Mouse (Mus musculus): ENCODE data around the gene Map3k10. TPM values are rescaled to one million over a fixed set of nuclear protein-coding genes. Genes with fewer than 3 reads are reported as not detected.

The Map3k10 gene
- polyA plus RNA-seq, 1 experiment from 2014 or later = 3.5 TPM

- H3K36me3 ChIP-seq (ENCODE audit: control insufficient read depth, insufficient read depth) = peaks cover 44% of the 10 kb centered on the region
- no peak overlapping the region for H3K27ac ChIP-seq (ENCODE audit: low read length)
- H3K9me3 ChIP-seq (replicated peaks; ENCODE audit: control insufficient read depth, low read length) = no peaks in the 10 kb centered on the region
- ATAC-seq (replicated peaks; ENCODE audit: extremely low read depth, insufficient read depth, low FRiP score) = no peak
- no peak overlapping the region for H3K4me3 ChIP-seq (ENCODE audit: low read length)
- H3K9ac ChIP-seq (ENCODE audit: low read length) = no peak overlapping the region
- WGBS = 89% methylated on average over 7 of the region's 7 CpGs
- H3K27me3 ChIP-seq (ENCODE audit: control insufficient read depth, insufficient read depth, low read length) = no peaks in the 10 kb centered on the region
- H3K4me2 ChIP-seq (ENCODE audit: low read depth, low read length) = no peak overlapping the region
- no peaks in the 10 kb centered on the region for H3K4me1 ChIP-seq (ENCODE audit: control insufficient read depth, insufficient read depth, low read length)
These were observed 46.7 kb downstream of the Map3k10 start for GRCm38 (mm10) chr7:27627707-27628106.

GRCm38 (mm10) chr7:27624967-27625366, 49.4 kb downstream of the Map3k10 start:
- H3K9ac ChIP-seq (ENCODE audit: low read length) = no peak overlapping the region
- H3K27me3 ChIP-seq (ENCODE audit: control insufficient read depth, insufficient read depth, low read length) = no peaks in the 10 kb centered on the region
- no peaks in the 10 kb centered on the region for H3K4me1 ChIP-seq (ENCODE audit: control insufficient read depth, insufficient read depth, low read length)
- no peak overlapping the region for H3K27ac ChIP-seq (ENCODE audit: low read length)
- H3K4me3 ChIP-seq (ENCODE audit: low read length) = no peak overlapping the region
- no peak for ATAC-seq (replicated peaks; ENCODE audit: extremely low read depth, insufficient read depth, low FRiP score)
- H3K4me2 ChIP-seq (ENCODE audit: low read depth, low read length) = no peak overlapping the region
- no peaks in the 10 kb centered on the region for H3K9me3 ChIP-seq (replicated peaks; ENCODE audit: control insufficient read depth, low read length)
- H3K36me3 ChIP-seq (ENCODE audit: control insufficient read depth, insufficient read depth) = peaks cover 47% of the 10 kb centered on the region

- WGBS = 93% methylated on average over 1 of the region's 1 CpGs
- no peaks in the 10 kb centered on the region for H3K9me3 ChIP-seq (replicated peaks; ENCODE audit: control insufficient read depth, low read length)
- no peak for ATAC-seq (replicated peaks; ENCODE audit: extremely low read depth, insufficient read depth, low FRiP score)
- H3K27me3 ChIP-seq (ENCODE audit: control insufficient read depth, insufficient read depth, low read length) = no peaks in the 10 kb centered on the region
- H3K4me3 ChIP-seq (ENCODE audit: low read length) = no peak overlapping the region
- no peaks in the 10 kb centered on the region for H3K4me1 ChIP-seq (ENCODE audit: control insufficient read depth, insufficient read depth, low read length)
- no peak overlapping the region for H3K4me2 ChIP-seq (ENCODE audit: low read depth, low read length)
- H3K36me3 ChIP-seq (ENCODE audit: control insufficient read depth, insufficient read depth) = peaks cover 44% of the 10 kb centered on the region
- H3K27ac ChIP-seq (ENCODE audit: low read length) = no peak overlapping the region
- no peak overlapping the region for H3K9ac ChIP-seq (ENCODE audit: low read length)
These were observed 52.2 kb downstream of the Map3k10 start for GRCm38 (mm10) chr7:27622234-27622633.

GRCm38 (mm10) chr7:27621028-27621427, 53.4 kb downstream of the Map3k10 start:
- no peak overlapping the region for H3K4me2 ChIP-seq (ENCODE audit: low read depth, low read length)
- H3K9me3 ChIP-seq (replicated peaks; ENCODE audit: control insufficient read depth, low read length) = no peaks in the 10 kb centered on the region
- ATAC-seq (replicated peaks; ENCODE audit: extremely low read depth, insufficient read depth, low FRiP score) = no peak
- H3K27me3 ChIP-seq (ENCODE audit: control insufficient read depth, insufficient read depth, low read length) = no peaks in the 10 kb centered on the region
- WGBS = 81% methylated on average over 6 of the region's 6 CpGs
- no peaks in the 10 kb centered on the region for H3K4me1 ChIP-seq (ENCODE audit: control insufficient read depth, insufficient read depth, low read length)
- H3K9ac ChIP-seq (ENCODE audit: low read length) = no peak overlapping the region
- H3K27ac ChIP-seq (ENCODE audit: low read length) = no peak overlapping the region
- H3K36me3 ChIP-seq (ENCODE audit: control insufficient read depth, insufficient read depth) = peaks cover 44% of the 10 kb centered on the region
- H3K4me3 ChIP-seq (ENCODE audit: low read length) = no peak overlapping the region

GRCm38 (mm10) chr7:27613751-27614499, 60.5 kb downstream of the Map3k10 start:
- no peak for ATAC-seq (replicated peaks; ENCODE audit: extremely low read depth, insufficient read depth, low FRiP score)

GRCm38 (mm10) chr7:27612940-27613339, 61.5 kb downstream of the Map3k10 start:
- Histone ChIP-seq H3K4me1 (ENCODE audit: control insufficient read depth, insufficient read depth, low read length) (peaks cover 36% of the 10 kb centered on the region), H3K36me3 (ENCODE audit: control insufficient read depth, insufficient read depth) (peaks cover 13% of the 10 kb centered on the region; the same call in 1 of the 2 replicates), H3K9ac (ENCODE audit: low read length) (no peak overlapping the region), H3K27ac (ENCODE audit: low read length) (no peak overlapping the region), H3K9me3 (replicated peaks; ENCODE audit: control insufficient read depth, low read length) (no peaks in the 10 kb centered on the region), H3K4me3 (ENCODE audit: low read length) (no peak overlapping the region), H3K27me3 (ENCODE audit: control insufficient read depth, insufficient read depth, low read length) (no peaks in the 10 kb centered on the region), H3K4me2 (ENCODE audit: low read depth, low read length) (no peak overlapping the region)
- ATAC-seq (replicated peaks; ENCODE audit: extremely low read depth, insufficient read depth, low FRiP score) = no peak
- WGBS = 57% methylated on average over 4 of the region's 4 CpGs

More at GRCm38 (mm10) chr7:27613751-27614499, 60.5 kb downstream of the Map3k10 start:
- Histone ChIP-seq H3K27me3 (ENCODE audit: control insufficient read depth, insufficient read depth, low read length) (no peaks in the 10 kb centered on the region), H3K4me1 (ENCODE audit: control insufficient read depth, insufficient read depth, low read length) (peaks cover 26% of the 10 kb centered on the region), H3K27ac (ENCODE audit: low read length) (no peak overlapping the region), H3K36me3 (ENCODE audit: control insufficient read depth, insufficient read depth) (peaks cover 21% of the 10 kb centered on the region), H3K4me2 (ENCODE audit: low read depth, low read length) (no peak overlapping the region), H3K9me3 (replicated peaks; ENCODE audit: control insufficient read depth, low read length) (no peaks in the 10 kb centered on the region), H3K9ac (ENCODE audit: low read length) (no peak overlapping the region), H3K4me3 (ENCODE audit: low read length) (no peak overlapping the region)
- WGBS = 76% methylated on average over 8 of the region's 8 CpGs

GRCm38 (mm10) chr7:27610871-27611270, 63.5 kb downstream of the Map3k10 start:
- Histone ChIP-seq H3K36me3 (ENCODE audit: control insufficient read depth, insufficient read depth) (peaks cover 11% of the 10 kb centered on the region; the same call in 1 of the 2 replicates), H3K4me2 (ENCODE audit: low read depth, low read length) (no peak overlapping the region), H3K27me3 (ENCODE audit: control insufficient read depth, insufficient read depth, low read length) (no peaks in the 10 kb centered on the region), H3K27ac (ENCODE audit: low read length) (no peak overlapping the region), H3K9me3 (replicated peaks; ENCODE audit: control insufficient read depth, low read length) (no peaks in the 10 kb centered on the region), H3K9ac (ENCODE audit: low read length) (no peak overlapping the region), H3K4me3 (ENCODE audit: low read length) (no peak overlapping the region), H3K4me1 (ENCODE audit: control insufficient read depth, insufficient read depth, low read length) (peaks cover 56% of the 10 kb centered on the region)
- no peak for ATAC-seq (replicated peaks; ENCODE audit: extremely low read depth, insufficient read depth, low FRiP score)
- 89% methylated on average over 5 of the region's 5 CpGs for WGBS

GRCm38 (mm10) chr7:27610370-27610769, 64.0 kb downstream of the Map3k10 start:
- H3K4me3 ChIP-seq (ENCODE audit: low read length) = no peak overlapping the region
- no peak overlapping the region for H3K4me2 ChIP-seq (ENCODE audit: low read depth, low read length)
- H3K9ac ChIP-seq (ENCODE audit: low read length) = no peak overlapping the region
- H3K9me3 ChIP-seq (replicated peaks; ENCODE audit: control insufficient read depth, low read length) = no peaks in the 10 kb centered on the region
- no peaks in the 10 kb centered on the region for H3K27me3 ChIP-seq (ENCODE audit: control insufficient read depth, insufficient read depth, low read length)
- WGBS = 87% methylated on average over 3 of the region's 3 CpGs
- ATAC-seq (replicated peaks; ENCODE audit: extremely low read depth, insufficient read depth, low FRiP score) = no peak
- H3K27ac ChIP-seq (ENCODE audit: low read length) = no peak overlapping the region
- peaks cover 11% of the 10 kb centered on the region; the same call in 1 of the 2 replicates for H3K36me3 ChIP-seq (ENCODE audit: control insufficient read depth, insufficient read depth)
- peaks cover 61% of the 10 kb centered on the region for H3K4me1 ChIP-seq (ENCODE audit: control insufficient read depth, insufficient read depth, low read length)

- H3K9ac ChIP-seq (ENCODE audit: low read length) = no peak overlapping the region
- H3K4me3 ChIP-seq (ENCODE audit: low read length) = no peak overlapping the region
- H3K4me2 ChIP-seq (ENCODE audit: low read depth, low read length) = 0 out of 2 replicates have a peak overlapping the region, but pooled peaks have one; percentile 2
- no peak for ATAC-seq (replicated peaks; ENCODE audit: extremely low read depth, insufficient read depth, low FRiP score)
- 29% methylated on average over 2 of the region's 2 CpGs for WGBS
- H3K9me3 ChIP-seq (replicated peaks; ENCODE audit: control insufficient read depth, low read length) = no peaks in the 10 kb centered on the region
- H3K27ac ChIP-seq (ENCODE audit: low read length) = peak overlapping the region; percentile 26
- H3K27me3 ChIP-seq (ENCODE audit: control insufficient read depth, insufficient read depth, low read length) = no peaks in the 10 kb centered on the region
- peaks cover 68% of the 10 kb centered on the region for H3K4me1 ChIP-seq (ENCODE audit: control insufficient read depth, insufficient read depth, low read length)
- peaks cover 11% of the 10 kb centered on the region; the same call in 1 of the 2 replicates for H3K36me3 ChIP-seq (ENCODE audit: control insufficient read depth, insufficient read depth)
These were observed 64.7 kb downstream of the Map3k10 start for GRCm38 (mm10) chr7:27609688-27610087.
